ENCODE assay signal across 16 mouse cellular contexts in genomic region chr7:135712534-135712933, GRCm38 (mm10). TPM values are rescaled to one million over a fixed set of nuclear protein-coding genes. Genes with fewer than 3 reads are reported as not detected.
DNase-seq lines count a peak whose midpoint lies in the region; ATAC-seq lines count a peak whose summit lies in the region.
"Had no signal": no experiment of that assay in that cellular context is flagged by ENCODE, and none has a peak within 500 bp of the region (broad histone marks: within the 10 kb centered on the region; RNA-seq: fewer than 3 reads in every experiment).

No protein-coding gene starts in this region.

- peak overlapping the region; percentile 70 for H3K4me2 ChIP-seq in forebrain, embryonic 12.5 days
- H3K4me2 ChIP-seq in forebrain, embryonic 16.5 days (ENCODE audit: low read length), result no peak overlapping the region
- peak overlapping the region; percentile 67 for H3K4me2 ChIP-seq in kidney, embryonic 15.5 days
- H3K4me2 ChIP-seq in forebrain, embryonic 15.5 days (replicated peaks), result no peak overlapping the region
- H3K4me2 ChIP-seq: neural tube, embryonic 15.5 days had no signal

- WGBS in forebrain, embryonic 12.5 days, result 71% methylated on average over 1 of the region's 1 CpGs
- WGBS in forebrain, embryonic 16.5 days, result 51% methylated on average over 1 of the region's 1 CpGs
- 94% methylated on average over 1 of the region's 1 CpGs for WGBS in kidney, embryonic 15.5 days
- WGBS in forebrain, embryonic 15.5 days, result 69% methylated on average over 1 of the region's 1 CpGs

- DNase-seq in kidney, adult 8-10 months, result no peak
- peak; percentile 71 for DNase-seq in A20 (ENCODE audit: low read depth, low spot score)
- no peak for DNase-seq in gastrocnemius, postnatal 25 days
- DNase-seq: cerebellum, postnatal 10 days; heart, postnatal 4 days; right cerebral cortex, postnatal 14 days; thymus, postnatal 4 days had no signal

- H3K9ac ChIP-seq in forebrain, embryonic 12.5 days, result no peak overlapping the region
- no peak overlapping the region for H3K9ac ChIP-seq in forebrain, embryonic 16.5 days (replicated peaks; ENCODE audit: low read depth, low read length)
- H3K9ac ChIP-seq in kidney, embryonic 15.5 days, result no peak overlapping the region
- no peak overlapping the region for H3K9ac ChIP-seq in forebrain, embryonic 15.5 days (replicated peaks)
- H3K9ac ChIP-seq: embryonic facial prominence, embryonic 15.5 days; midbrain, embryonic 13.5 days; neural tube, embryonic 15.5 days had no signal

- no peak overlapping the region for H3K27ac ChIP-seq in forebrain, embryonic 12.5 days
- H3K27ac ChIP-seq in forebrain, embryonic 16.5 days (ENCODE audit: low read length), result no peak overlapping the region
- H3K27ac ChIP-seq in kidney, embryonic 15.5 days, result no peak overlapping the region
- H3K27ac ChIP-seq in forebrain, embryonic 15.5 days (replicated peaks), result no peak overlapping the region
- H3K27ac ChIP-seq: embryonic facial prominence, embryonic 15.5 days; midbrain, embryonic 13.5 days; neural tube, embryonic 15.5 days had no signal

- peaks cover 28% of the 10 kb centered on the region for H3K36me3 ChIP-seq in forebrain, embryonic 12.5 days (replicated peaks)
- no peaks in the 10 kb centered on the region for H3K36me3 ChIP-seq in forebrain, embryonic 16.5 days (ENCODE audit: control insufficient read depth, insufficient read depth)
- H3K36me3 ChIP-seq in kidney, embryonic 15.5 days, result peaks cover 34% of the 10 kb centered on the region
- no peaks in the 10 kb centered on the region; the same call in 1 of the 2 replicates for H3K36me3 ChIP-seq in forebrain, embryonic 15.5 days
- H3K36me3 ChIP-seq: neural tube, embryonic 15.5 days had no signal

- no peak for ATAC-seq in forebrain, embryonic 12.5 days (ENCODE audit: low FRiP score)
- ATAC-seq in forebrain, embryonic 16.5 days, result no peak
- ATAC-seq in kidney, embryonic 15.5 days (replicated peaks; ENCODE audit: low FRiP score), result no peak
- no peak for ATAC-seq in forebrain, embryonic 15.5 days (replicated peaks)
- ATAC-seq in monocyte, adult 5-6 weeks (replicated peaks; ENCODE audit: insufficient number of reproducible peaks, low FRiP score, low TSS enrichment, poor library complexity, severe bottlenecking), result no peak
- ATAC-seq: activated CD4-positive, CD25-positive, alpha-beta regulatory T cell, adult 4 months; midbrain, embryonic 13.5 days had no signal

- H3K4me1 ChIP-seq in forebrain, embryonic 12.5 days, result peaks cover 31% of the 10 kb centered on the region
- H3K4me1 ChIP-seq in forebrain, embryonic 16.5 days (replicated peaks; ENCODE audit: control insufficient read depth, insufficient read depth, low read length), result peaks cover 16% of the 10 kb centered on the region
- H3K4me1 ChIP-seq in kidney, embryonic 15.5 days, result peaks cover 23% of the 10 kb centered on the region
- peaks cover 15% of the 10 kb centered on the region for H3K4me1 ChIP-seq in forebrain, embryonic 15.5 days

- no peaks in the 10 kb centered on the region for H3K27me3 ChIP-seq in forebrain, embryonic 12.5 days
- no peaks in the 10 kb centered on the region for H3K27me3 ChIP-seq in forebrain, embryonic 16.5 days (replicated peaks; ENCODE audit: control insufficient read depth, insufficient read depth, low read length)
- no peaks in the 10 kb centered on the region for H3K27me3 ChIP-seq in kidney, embryonic 15.5 days
- H3K27me3 ChIP-seq in forebrain, embryonic 15.5 days, result no peaks in the 10 kb centered on the region
- H3K27me3 ChIP-seq: embryonic facial prominence, embryonic 15.5 days; midbrain, embryonic 13.5 days had no signal

- H3K9me3 ChIP-seq in forebrain, embryonic 12.5 days, result no peaks in the 10 kb centered on the region
- no peaks in the 10 kb centered on the region for H3K9me3 ChIP-seq in forebrain, embryonic 16.5 days (ENCODE audit: control insufficient read depth, low read length)
- H3K9me3 ChIP-seq in kidney, embryonic 15.5 days (replicated peaks), result no peaks in the 10 kb centered on the region
- no peaks in the 10 kb centered on the region for H3K9me3 ChIP-seq in forebrain, embryonic 15.5 days
- H3K9me3 ChIP-seq: embryonic facial prominence, embryonic 15.5 days; midbrain, embryonic 13.5 days; neural tube, embryonic 15.5 days had no signal

- 0 out of 2 replicates have a peak overlapping the region, but pooled peaks have one; percentile 89 for H3K4me3 ChIP-seq in forebrain, embryonic 12.5 days (replicated peaks)
- no peak overlapping the region for H3K4me3 ChIP-seq in forebrain, embryonic 16.5 days (replicated peaks; ENCODE audit: low read length)
- H3K4me3 ChIP-seq in kidney, embryonic 15.5 days (replicated peaks), result peak overlapping the region; percentile 83; the same call in 1 of the 2 replicates
- H3K4me3 ChIP-seq in forebrain, embryonic 15.5 days, result peak overlapping the region; percentile 65; the same call in 1 of the 2 replicates
- H3K4me3 ChIP-seq: neural tube, embryonic 15.5 days had no signal

RNA-seq across cellular contexts. Expression of gene Mki67, which starts 3.6 kb away (rescaled TPM):
- 63.2 and 67.6 TPM in 2 replicates for polyA plus RNA-seq in forebrain, embryonic 12.5 days (2016; fragmentation: Nextera tagmentation; extraction: Ambion mirVana)
- polyA plus RNA-seq in forebrain, embryonic 16.5 days (2015; fragmentation: Nextera tagmentation; extraction: Ambion mirVana), result 14.8 and 19.6 TPM in 2 replicates
- polyA plus RNA-seq in kidney, embryonic 15.5 days (2015; fragmentation: Nextera tagmentation; extraction: Ambion mirVana), result 38.7 and 41.8 TPM in 2 replicates
- polyA plus RNA-seq in forebrain, embryonic 15.5 days (2015; fragmentation: Nextera tagmentation; extraction: Ambion mirVana), result 18.8 and 22.3 TPM in 2 replicates
- 2.9 to 12.3 TPM (median 3.7 TPM) in 3 replicates for total RNA-seq in monocyte, adult 5-6 weeks (2017)
- 1 to 10 TPM; 1.6 to 2.5 TPM for total RNA-seq in gastrocnemius, postnatal 25 days (2021)

Comparison
In these comparisons a context has a peak if more than half of its experiments do, and no peak if none do; other contexts are left out.
1. H3K4me2 ChIP-seq: peak in forebrain, embryonic 12.5 days (single experiment) and kidney, embryonic 15.5 days (single experiment); none in forebrain, embryonic 16.5 days (single experiment) and forebrain, embryonic 15.5 days (single experiment).